Mouse (Mus musculus): ENCODE data around the gene Zfp771.

DNA sequence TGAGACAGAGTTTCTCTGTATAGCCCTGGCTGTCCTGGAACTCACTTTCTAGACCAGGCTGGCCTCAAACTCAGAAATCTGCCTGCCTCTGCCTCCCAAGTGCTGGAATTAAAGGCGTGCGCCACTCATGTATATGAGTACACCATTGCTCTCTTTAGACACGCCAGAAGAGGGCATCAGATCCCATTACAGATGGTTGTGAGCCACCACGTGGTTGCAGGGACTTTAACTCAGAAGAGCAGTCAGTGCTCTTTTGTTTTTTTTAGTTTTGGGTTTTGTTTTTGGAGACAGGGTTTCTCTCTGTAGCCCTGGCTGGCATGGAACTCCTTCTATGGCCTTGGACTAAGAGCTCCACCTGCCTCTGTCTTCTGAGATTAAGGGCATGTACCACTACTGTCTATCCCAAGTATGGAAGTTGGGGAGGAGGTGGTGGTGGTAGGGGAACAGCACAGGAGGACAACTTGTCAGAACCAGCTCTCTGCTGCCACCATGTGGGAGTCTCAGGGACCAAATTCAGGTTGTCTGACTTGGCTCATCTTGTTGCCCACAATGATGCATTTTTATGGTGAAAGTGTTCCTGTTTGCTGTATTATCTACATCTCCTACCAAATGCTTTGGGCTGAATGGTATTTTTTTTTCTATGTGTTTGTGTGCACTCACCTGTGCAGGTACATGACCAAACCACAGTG is 15.3 kb upstream of the Zfp771 start:
- TF ChIP-seq CTCF (IDR thresholded peaks at IDR 0.05; ENCODE audit: borderline replicate concordance, extremely low read depth, insufficient read depth, insufficient read length) (peak; percentile 83), POLR2A (IDR thresholded peaks at IDR 0.05; ENCODE audit: borderline replicate concordance, extremely low read depth, insufficient read depth, insufficient read length, poor library complexity, severe bottlenecking) (no peak)
